Mouse (Mus musculus) cortical plate, adult 2 months (tissue): ENCODE measurements at regions not wholly inside any gene's neighbourhood (a gene's known extent, or its start where the extent isn't known, plus 50 kb on each side); places are given as distances from the start of the nearest gene placed in this dataset.

Experiments
- CTCF ChIP-seq: fragments of 200-500 bp; IDR thresholded peaks from 2 replicates; pipeline ENCODE4 v1.5.1; 2011; ENCODE audit warnings: mild to moderate bottlenecking, control low read depth, low read length; ENCODE audit not compliant: insufficient read depth; ENCODE audit errors: extremely low read depth
- POLR2A ChIP-seq: fragments of 200-500 bp; IDR thresholded peaks from 2 replicates; pipeline ENCODE4 v1.6.1; 2011; ENCODE audit warnings: mild to moderate bottlenecking, low read length, control low read depth; ENCODE audit not compliant: insufficient read depth; ENCODE audit errors: extremely low read depth

DNA sequence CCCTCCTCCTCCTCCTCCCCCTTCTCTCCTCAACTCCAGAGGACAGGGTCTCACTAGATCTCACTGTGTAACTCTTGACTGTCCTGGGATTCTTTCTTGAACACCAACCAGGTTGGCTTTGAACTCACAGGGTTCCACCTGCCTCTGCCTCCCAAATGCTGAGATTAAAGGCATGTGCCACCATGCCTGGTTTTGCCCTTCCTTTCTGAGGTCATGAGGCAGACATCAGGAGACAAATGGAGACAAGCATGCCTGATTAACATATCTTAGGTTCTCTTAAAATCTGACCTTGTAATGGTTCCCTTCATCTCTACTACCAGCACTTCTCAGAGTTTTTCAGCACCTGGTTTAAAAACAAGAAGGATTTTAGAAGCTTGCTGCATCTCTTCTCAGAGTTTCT, 143.5 kb downstream of the Gm10260 start:
- TF ChIP-seq POLR2A, result no peak
- TF ChIP-seq CTCF, result no peak
